Mouse (Mus musculus): ENCODE data around the gene Il19.

Gene Il19

GRCm38 (mm10) chr1:130940065-130940687 is at the start of gene Il19:
TSS of gene Il19 (minus strand) at chr1:130940115.
- no peak for DNase-seq

- DNase-seq: no peak
These were observed 49.4 kb upstream of the Il19 start for GRCm38 (mm10) chr1:130989331-130989730.

GRCm38 (mm10) chr1:130987418-130987817 is 47.5 kb upstream of the Il19 start:
- DNase-seq: no peak

GRCm38 (mm10) chr1:130987001-130987400 is 47.1 kb upstream of the Il19 start:
- DNase-seq: no peak

GRCm38 (mm10) chr1:130984441-130984840 is 44.5 kb upstream of the Il19 start:
- DNase-seq: no peak

GRCm38 (mm10) chr1:130979455-130979854 is 39.5 kb upstream of the Il19 start:
- DNase-seq: peak; percentile 57

- no peak for DNase-seq
These were observed 24.0 kb upstream of the Il19 start for GRCm38 (mm10) chr1:130963891-130964290.

- no peak for DNase-seq
These were observed 7.0 kb upstream of the Il19 start for GRCm38 (mm10) chr1:130946920-130947319.

GRCm38 (mm10) chr1:130941801-130942200 is 1.9 kb upstream of the Il19 start:
- DNase-seq: no peak

- DNase-seq: no peak
These were observed 1.7 kb downstream of the Il19 start for GRCm38 (mm10) chr1:130938192-130938591.

- no peak for DNase-seq
These were observed 2.7 kb downstream of the Il19 start for GRCm38 (mm10) chr1:130937170-130937569.

- no peak for DNase-seq
These were observed 3.6 kb downstream of the Il19 start for GRCm38 (mm10) chr1:130936351-130936750.

- no peak for DNase-seq
These were observed 13.4 kb downstream of the Il19 start for GRCm38 (mm10) chr1:130926484-130926883.

GRCm38 (mm10) chr1:130918323-130918980 is 21.5 kb downstream of the Il19 start:
- DNase-seq: no peak

GRCm38 (mm10) chr1:130911401-130912010 is 28.4 kb downstream of the Il19 start, which contains the start of gene Il20:
TSS of gene Il20 (minus strand) at chr1:130911451.
- no peak for DNase-seq

GRCm38 (mm10) chr1:130902505-130902904 is 37.4 kb downstream of the Il19 start:
- DNase-seq: no peak

GRCm38 (mm10) chr1:130894468-130894867 is 45.4 kb downstream of the Il19 start:
- DNase-seq: no peak

GRCm38 (mm10) chr1:130893329-130894040 is 46.4 kb downstream of the Il19 start:
- no peak for DNase-seq

GRCm38 (mm10) chr1:130892446-130892845 is 47.5 kb downstream of the Il19 start:
- no peak for DNase-seq

- no peak for DNase-seq
These were observed 52.6 kb downstream of the Il19 start, which contains the start of gene Il24 for GRCm38 (mm10) chr1:130887354-130887753. TSS of gene Il24 (minus strand) at chr1:130887454.

GRCm38 (mm10) chr1:130883146-130883545 is 56.8 kb downstream of the Il19 start:
- no peak for DNase-seq
